Mouse (Mus musculus) right cerebral cortex, postnatal 25 days (tissue): Measurements from ENCODE around the gene Defa20.
"Not testable (repeated sequence)": the region's sequence is repeated elsewhere in the genome, so short reads cannot be mapped to it uniquely, and the experiment has no call there.

Experiments
- DNase-seq: peaks from one replicate; pipeline ENCODE4 v3.0.0; 2022

Defa20 gene

DNA sequence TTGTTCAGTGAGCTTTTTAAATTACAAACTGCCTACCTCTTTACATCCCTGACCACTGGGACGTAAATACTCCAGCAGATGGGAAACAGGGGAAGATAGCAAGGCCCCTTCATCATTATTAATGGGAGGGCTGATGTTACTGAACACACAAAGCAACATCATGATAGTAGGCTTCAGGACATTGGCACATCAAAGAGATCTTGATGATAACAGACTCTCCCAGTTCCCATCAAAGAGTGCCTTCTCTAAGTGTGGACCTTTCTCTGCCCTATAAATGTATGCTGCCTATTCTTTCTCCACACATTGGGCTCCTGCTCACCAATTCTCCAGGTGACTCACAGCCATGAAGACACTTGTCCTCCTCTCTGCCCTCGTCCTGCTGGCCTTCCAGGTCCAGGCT, at the start of gene Defa20:
Defa20 (plus strand) TSS at position 301 of the 400 bp plus-strand sequence.
- not testable (repeated sequence) for DNase-seq

DNA sequence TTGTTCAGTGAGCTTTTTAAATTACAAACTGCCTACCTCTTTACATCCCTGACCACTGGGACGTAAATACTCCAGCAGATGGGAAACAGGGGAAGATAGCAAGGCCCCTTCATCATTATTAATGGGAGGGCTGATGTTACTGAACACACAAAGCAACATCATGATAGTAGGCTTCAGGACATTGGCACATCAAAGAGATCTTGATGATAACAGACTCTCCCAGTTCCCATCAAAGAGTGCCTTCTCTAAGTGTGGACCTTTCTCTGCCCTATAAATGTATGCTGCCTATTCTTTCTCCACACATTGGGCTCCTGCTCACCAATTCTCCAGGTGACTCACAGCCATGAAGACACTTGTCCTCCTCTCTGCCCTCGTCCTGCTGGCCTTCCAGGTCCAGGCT, 19.7 kb downstream of the Defa20 start, which contains the start of gene Defa32:
Defa32 (plus strand) TSS at position 301 of the 400 bp plus-strand sequence.
- not testable (repeated sequence) for DNase-seq
